Mouse (Mus musculus): Measurements from ENCODE around the gene Apobec2.

GRCm38 (mm10) chr17:48466769-48467394, 34.2 kb upstream of the Apobec2 start:
- no peak for TF ChIP-seq CTCF (IDR thresholded peaks at IDR 0.05; ENCODE audit: low read depth)
- TF ChIP-seq EP300 (optimal IDR thresholded peaks at IDR 0.05), result no peak

Data from stomach, postnatal 0 days (tissue).